Comparison of ENCODE assay signal across 10 mouse cellular contexts in the genomic region with DNA sequence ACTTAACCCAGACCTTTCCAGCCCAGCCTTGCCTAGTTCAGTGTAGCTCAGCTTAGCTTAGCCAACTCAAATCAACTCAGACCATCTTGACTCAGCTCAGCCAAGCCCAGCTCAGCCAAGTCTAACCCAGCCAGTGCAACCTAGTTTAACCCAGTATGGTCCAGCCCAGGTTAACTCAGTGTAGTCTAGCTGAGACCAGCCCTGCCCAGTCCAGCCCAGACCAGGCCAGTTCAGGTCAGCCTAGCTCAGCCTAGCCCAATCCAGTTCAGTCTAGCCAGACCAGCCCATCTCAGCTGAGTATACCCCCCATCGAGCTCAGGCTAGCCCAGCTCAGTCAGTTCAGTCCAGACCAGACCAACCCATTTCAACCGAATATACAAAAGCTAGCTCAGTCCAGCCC.
DNase-seq lines count a peak whose midpoint lies in the region; ATAC-seq and TF ChIP-seq lines count a peak whose summit lies in the region.
"Had no signal": no experiment of that assay in that cellular context is flagged by ENCODE, and none has a peak within 500 bp of the region (broad histone marks: within the 10 kb centered on the region; RNA-seq: fewer than 3 reads in every experiment).

No protein-coding gene starts in this region.

- 0 out of 2 replicates have a peak, but pooled peaks have one; percentile 49 for ATAC-seq in forebrain, embryonic 12.5 days (ENCODE audit: low FRiP score)
- no peak for ATAC-seq in forebrain, postnatal 0 days
- ATAC-seq in liver, embryonic 12.5 days = peak; percentile 14
- no peak for ATAC-seq in liver, postnatal 0 days
- ATAC-seq in hindbrain, postnatal 0 days = peak; percentile 7; the same call in 1 of the 2 replicates
- 0 out of 2 replicates have a peak, but pooled peaks have one; percentile 25 for ATAC-seq in midbrain, embryonic 16.5 days

- no peak overlapping the region for H3K27ac ChIP-seq in forebrain, embryonic 12.5 days
- no peak overlapping the region for H3K27ac ChIP-seq in forebrain, postnatal 0 days (ENCODE audit: low read depth, low read length)
- H3K27ac ChIP-seq in liver, embryonic 12.5 days = no peak overlapping the region
- no peak overlapping the region for H3K27ac ChIP-seq in liver, postnatal 0 days (ENCODE audit: low read depth)
- no peak overlapping the region for H3K27ac ChIP-seq in hindbrain, postnatal 0 days
- H3K27ac ChIP-seq in midbrain, embryonic 16.5 days (ENCODE audit: low read length) = no peak overlapping the region

- WGBS in forebrain, embryonic 12.5 days = 79% methylated on average over 2 of the region's 2 CpGs
- WGBS in forebrain, postnatal 0 days = 68% methylated on average over 2 of the region's 2 CpGs
- 56% methylated on average over 2 of the region's 2 CpGs for WGBS in liver, embryonic 12.5 days (ENCODE audit: insufficient replicate concordance)
- 72% methylated on average over 2 of the region's 2 CpGs for WGBS in liver, postnatal 0 days (ENCODE audit: insufficient replicate concordance)
- WGBS in hindbrain, postnatal 0 days = 71% methylated on average over 2 of the region's 2 CpGs
- 80% methylated on average over 2 of the region's 2 CpGs for WGBS in midbrain, embryonic 16.5 days

- no peaks in the 10 kb centered on the region for H3K27me3 ChIP-seq in forebrain, embryonic 12.5 days
- no peaks in the 10 kb centered on the region for H3K27me3 ChIP-seq in forebrain, postnatal 0 days (ENCODE audit: insufficient read depth, low read length)
- no peaks in the 10 kb centered on the region for H3K27me3 ChIP-seq in liver, embryonic 12.5 days (replicated peaks)
- no peaks in the 10 kb centered on the region for H3K27me3 ChIP-seq in liver, postnatal 0 days (ENCODE audit: insufficient read depth, low read length)
- H3K27me3 ChIP-seq in hindbrain, postnatal 0 days (ENCODE audit: insufficient read depth, low read length) = no peaks in the 10 kb centered on the region
- no peaks in the 10 kb centered on the region for H3K27me3 ChIP-seq in midbrain, embryonic 16.5 days (ENCODE audit: control insufficient read depth, insufficient read depth, low read depth, low read length)

- DNase-seq in forebrain, postnatal 0 days = no peak
- DNase-seq in liver, postnatal 0 days = no peak
- DNase-seq in hindbrain, postnatal 0 days (ENCODE audit: low spot score) = no peak
- no peak for DNase-seq in layer of hippocampus, adult 11-12 months (ENCODE audit: low spot score)
- no peak for DNase-seq in thymus, postnatal 14 days
- DNase-seq: kidney, postnatal 10 days; thymus, postnatal 25 days had no signal

- TF ChIP-seq EP300 in liver, postnatal 0 days (IDR thresholded peaks at IDR 0.05; ENCODE audit: low read depth) = no peak

- TF ChIP-seq CTCF in forebrain, postnatal 0 days (IDR thresholded peaks at IDR 0.05; ENCODE audit: low read depth) = no peak
- no peak for TF ChIP-seq CTCF in liver, postnatal 0 days (IDR thresholded peaks at IDR 0.05; ENCODE audit: low read depth)
- no peak for TF ChIP-seq CTCF in hindbrain, postnatal 0 days (IDR thresholded peaks at IDR 0.05; ENCODE audit: low read depth)

- no peaks in the 10 kb centered on the region for H3K36me3 ChIP-seq in forebrain, embryonic 12.5 days (replicated peaks)
- H3K36me3 ChIP-seq in forebrain, postnatal 0 days (ENCODE audit: insufficient read depth) = no peaks in the 10 kb centered on the region
- no peaks in the 10 kb centered on the region for H3K36me3 ChIP-seq in liver, embryonic 12.5 days
- no peaks in the 10 kb centered on the region for H3K36me3 ChIP-seq in liver, postnatal 0 days (replicated peaks; ENCODE audit: insufficient read depth, low read length)
- H3K36me3 ChIP-seq in hindbrain, postnatal 0 days (ENCODE audit: insufficient read depth, low read length) = no peaks in the 10 kb centered on the region
- no peaks in the 10 kb centered on the region for H3K36me3 ChIP-seq in midbrain, embryonic 16.5 days (ENCODE audit: control insufficient read depth, insufficient read depth, low read length)

- no peaks in the 10 kb centered on the region for H3K9me3 ChIP-seq in forebrain, embryonic 12.5 days
- no peaks in the 10 kb centered on the region for H3K9me3 ChIP-seq in forebrain, postnatal 0 days (ENCODE audit: low read length)
- H3K9me3 ChIP-seq in liver, embryonic 12.5 days (replicated peaks) = no peaks in the 10 kb centered on the region
- no peaks in the 10 kb centered on the region for H3K9me3 ChIP-seq in liver, postnatal 0 days (ENCODE audit: low read length)
- no peaks in the 10 kb centered on the region for H3K9me3 ChIP-seq in hindbrain, postnatal 0 days (ENCODE audit: low read length)
- H3K9me3 ChIP-seq in midbrain, embryonic 16.5 days (replicated peaks; ENCODE audit: control insufficient read depth, low read length, poor library complexity, severe bottlenecking) = no peaks in the 10 kb centered on the region

- H3K4me1 ChIP-seq in forebrain, embryonic 12.5 days = no peaks in the 10 kb centered on the region
- no peaks in the 10 kb centered on the region for H3K4me1 ChIP-seq in forebrain, postnatal 0 days (ENCODE audit: insufficient read depth)
- H3K4me1 ChIP-seq in liver, embryonic 12.5 days = no peaks in the 10 kb centered on the region
- H3K4me1 ChIP-seq in liver, postnatal 0 days (ENCODE audit: insufficient read depth) = no peaks in the 10 kb centered on the region
- no peaks in the 10 kb centered on the region for H3K4me1 ChIP-seq in hindbrain, postnatal 0 days (ENCODE audit: insufficient read depth, low read length)
- H3K4me1 ChIP-seq in midbrain, embryonic 16.5 days (ENCODE audit: control insufficient read depth, insufficient read depth, low read length) = no peaks in the 10 kb centered on the region

- no peak overlapping the region for H3K4me2 ChIP-seq in forebrain, embryonic 12.5 days
- no peak overlapping the region for H3K4me2 ChIP-seq in forebrain, postnatal 0 days (ENCODE audit: low read depth)
- no peak overlapping the region for H3K4me2 ChIP-seq in liver, embryonic 12.5 days
- no peak overlapping the region for H3K4me2 ChIP-seq in liver, postnatal 0 days (ENCODE audit: low read depth, low read length)
- H3K4me2 ChIP-seq in hindbrain, postnatal 0 days (ENCODE audit: low read depth, low read length) = no peak overlapping the region
- no peak overlapping the region for H3K4me2 ChIP-seq in midbrain, embryonic 16.5 days (ENCODE audit: low read length)

- H3K9ac ChIP-seq in forebrain, embryonic 12.5 days = no peak overlapping the region
- no peak overlapping the region for H3K9ac ChIP-seq in forebrain, postnatal 0 days
- no peak overlapping the region for H3K9ac ChIP-seq in liver, embryonic 12.5 days
- no peak overlapping the region for H3K9ac ChIP-seq in liver, postnatal 0 days (replicated peaks)
- no peak overlapping the region for H3K9ac ChIP-seq in hindbrain, postnatal 0 days (replicated peaks; ENCODE audit: low read length)
- no peak overlapping the region for H3K9ac ChIP-seq in midbrain, embryonic 16.5 days (ENCODE audit: low read depth, low read length)

- H3K4me3 ChIP-seq in forebrain, embryonic 12.5 days (replicated peaks) = no peak overlapping the region
- H3K4me3 ChIP-seq in forebrain, postnatal 0 days (ENCODE audit: low read depth, low read length) = no peak overlapping the region
- no peak overlapping the region for H3K4me3 ChIP-seq in liver, embryonic 12.5 days
- H3K4me3 ChIP-seq in liver, postnatal 0 days (ENCODE audit: low read depth, low read length) = no peak overlapping the region
- no peak overlapping the region for H3K4me3 ChIP-seq in hindbrain, postnatal 0 days (ENCODE audit: low read length)
- no peak overlapping the region for H3K4me3 ChIP-seq in midbrain, embryonic 16.5 days (ENCODE audit: low read depth, low read length)

Comparison
In these comparisons a context has a peak if more than half of its experiments do, and no peak if none do; other contexts are left out.
1. ATAC-seq: peak in forebrain, embryonic 12.5 days (single experiment), liver, embryonic 12.5 days (single experiment), hindbrain, postnatal 0 days (single experiment) and midbrain, embryonic 16.5 days (single experiment); none in forebrain, postnatal 0 days (single experiment) and liver, postnatal 0 days (single experiment).